ENCODE assay signal across 20 mouse cellular contexts in genomic region chr17:12037574-12037973, GRCm38 (mm10).
DNase-seq lines count a peak whose midpoint lies in the region; ATAC-seq and TF ChIP-seq lines count a peak whose summit lies in the region.
"Had no signal": no experiment of that assay in that cellular context is flagged by ENCODE, and none has a peak within 500 bp of the region (broad histone marks: within the 10 kb centered on the region; RNA-seq: fewer than 3 reads in every experiment).

No protein-coding gene starts in this region.

- ATAC-seq in heart, embryonic 12.5 days (ENCODE audit: insufficient number of reproducible peaks, low FRiP score): peak; percentile 51; the same call in 1 of the 2 replicates
- ATAC-seq in liver, embryonic 14.5 days (ENCODE audit: insufficient read depth): peak; percentile 85
- ATAC-seq in inflammation-experienced regulatory T-cells, adult 6 months: no peak

- no peak overlapping the region for H3K9ac ChIP-seq in heart, embryonic 12.5 days
- peak overlapping the region; percentile 18; the same call in 1 of the 2 replicates for H3K9ac ChIP-seq in MEL (ENCODE audit: control insufficient read depth, low read depth, low read length, poor library complexity, severe bottlenecking)
- peak overlapping the region; percentile 60 for H3K9ac ChIP-seq in liver, embryonic 14.5 days (replicated peaks)
- H3K9ac ChIP-seq: embryonic facial prominence, embryonic 12.5 days; heart, embryonic 15.5 days; midbrain, embryonic 12.5 days; neural tube, embryonic 12.5 days had no signal

- no peaks in the 10 kb centered on the region for H3K36me3 ChIP-seq in heart, embryonic 12.5 days
- peaks cover 0 to 12% of the 10 kb centered on the region in 2 experiments; a peak in 2 of 4 replicates for H3K36me3 ChIP-seq in MEL (ENCODE audit: control insufficient read depth in 1 of 2, insufficient read depth in 2 of 2, low read length in 2 of 2)
- H3K36me3 ChIP-seq in liver, embryonic 14.5 days (replicated peaks; ENCODE audit: control insufficient read depth, insufficient read depth, low read depth): no peaks in the 10 kb centered on the region
- H3K36me3 ChIP-seq: embryonic facial prominence, embryonic 12.5 days; heart, embryonic 15.5 days; hindbrain, embryonic 10.5 days; limb, embryonic 10.5 days; midbrain, embryonic 12.5 days; neural tube, embryonic 12.5 days had no signal

- TF ChIP-seq EP300 in MEL (IDR thresholded peaks at IDR 0.05; ENCODE audit: low read depth in 1 of 2, low read length in 2 of 2): no peak
- TF ChIP-seq EP300 in liver, embryonic 14.5 days (IDR thresholded peaks at IDR 0.05; ENCODE audit: low read depth): no peak

- H3K4me1 ChIP-seq in heart, embryonic 12.5 days (replicated peaks): peaks cover 4% of the 10 kb centered on the region; the same call in 1 of the 2 replicates
- peaks cover 0 to 24% of the 10 kb centered on the region in 2 experiments; a peak in 2 of 4 replicates for H3K4me1 ChIP-seq in MEL (ENCODE audit: control insufficient read depth in 1 of 2, insufficient read depth in 2 of 2, low read length in 2 of 2)
- H3K4me1 ChIP-seq in liver, embryonic 14.5 days (replicated peaks; ENCODE audit: control insufficient read depth in 2 of 2, insufficient read depth in 2 of 2, low read length in 1 of 2): peaks cover 45 to 46% of the 10 kb centered on the region in 2 experiments
- H3K4me1 ChIP-seq: embryonic facial prominence, embryonic 12.5 days; heart, embryonic 15.5 days; neural tube, embryonic 12.5 days had no signal

- intact Hi-C loops in heart, postnatal 14 days (cut with DNase I): loop anchor here (5.0 kb wide), 1 partner anchor 80 kb away; the partner anchor contains the start of gene Agpat4

- TF ChIP-seq RAD21 in MEL (IDR thresholded peaks at IDR 0.05; ENCODE audit: low read depth, low read length): no peak

- H3K27ac ChIP-seq in heart, embryonic 12.5 days (ENCODE audit: poor library complexity, severe bottlenecking): no peak overlapping the region
- H3K27ac ChIP-seq in MEL (ENCODE audit: control insufficient read depth, low read depth, low read length): peak overlapping the region; percentile 90
- peak overlapping the region; percentile 97 for H3K27ac ChIP-seq in liver, embryonic 14.5 days
- H3K27ac ChIP-seq: embryonic facial prominence, embryonic 12.5 days; heart, embryonic 15.5 days; hindbrain, embryonic 10.5 days; limb, embryonic 10.5 days; midbrain, embryonic 12.5 days; neural tube, embryonic 12.5 days had no signal

- no peak for TF ChIP-seq CTCF in MEL (IDR thresholded peaks at IDR 0.05 in 2 of 3, conservative IDR thresholded peaks at IDR 0.05 in 1 of 3; ENCODE audit: control insufficient read depth in 1 of 3, insufficient read depth in 1 of 3, low read depth in 2 of 3, low read length in 3 of 3, poor library complexity in 1 of 3, severe bottlenecking in 1 of 3)
- no peak for TF ChIP-seq CTCF in liver, embryonic 14.5 days (IDR thresholded peaks at IDR 0.05; ENCODE audit: low read depth)

- no peak overlapping the region for H3K4me3 ChIP-seq in heart, embryonic 12.5 days
- peak overlapping the region in 1 of 2 experiments; percentile 7; a peak in 1 of 4 replicates for H3K4me3 ChIP-seq in MEL (ENCODE audit: control insufficient read depth in 1 of 2, insufficient read depth in 1 of 2, low read depth in 2 of 2, low read length in 2 of 2)
- H3K4me3 ChIP-seq in liver, embryonic 14.5 days (ENCODE audit: insufficient read depth in 1 of 2, low read depth in 2 of 2, low read length in 2 of 2): peak overlapping the region; percentile 43 to 46
- H3K4me3 ChIP-seq: embryonic facial prominence, embryonic 12.5 days; heart, embryonic 15.5 days; hindbrain, embryonic 10.5 days; limb, embryonic 10.5 days; midbrain, embryonic 12.5 days; neural tube, embryonic 12.5 days had no signal

- peaks cover 18% of the 10 kb centered on the region for H3K27me3 ChIP-seq in heart, embryonic 12.5 days (replicated peaks)
- no peaks in the 10 kb centered on the region for H3K27me3 ChIP-seq in MEL (ENCODE audit: control insufficient read depth in 1 of 2, insufficient read depth in 2 of 2, low read length in 2 of 2)
- no peaks in the 10 kb centered on the region for H3K27me3 ChIP-seq in liver, embryonic 14.5 days (ENCODE audit: control insufficient read depth, insufficient read depth, low read length)
- H3K27me3 ChIP-seq: neural tube, embryonic 12.5 days had no signal

- 78% methylated on average over 2 of the region's 2 CpGs for WGBS in heart, embryonic 12.5 days
- WGBS in liver, embryonic 14.5 days (ENCODE audit: insufficient replicate concordance): 43% methylated on average over 2 of the region's 2 CpGs

- H3K4me2 ChIP-seq in heart, embryonic 12.5 days: no peak overlapping the region
- H3K4me2 ChIP-seq in liver, embryonic 14.5 days (ENCODE audit: low read depth): peak overlapping the region; percentile 82
- H3K4me2 ChIP-seq: embryonic facial prominence, embryonic 12.5 days; heart, embryonic 15.5 days; midbrain, embryonic 12.5 days; neural tube, embryonic 12.5 days had no signal

- no peaks in the 10 kb centered on the region for H3K9me3 ChIP-seq in heart, embryonic 12.5 days (replicated peaks)
- no peaks in the 10 kb centered on the region for H3K9me3 ChIP-seq in MEL (replicated peaks; ENCODE audit: insufficient read depth, low read length)
- no peaks in the 10 kb centered on the region for H3K9me3 ChIP-seq in liver, embryonic 14.5 days (ENCODE audit: control insufficient read depth, low read length)
- H3K9me3 ChIP-seq: embryonic facial prominence, embryonic 12.5 days; heart, embryonic 15.5 days; hindbrain, embryonic 10.5 days; limb, embryonic 10.5 days; midbrain, embryonic 12.5 days; neural tube, embryonic 12.5 days had no signal

- no peaks in the 10 kb centered on the region for H3K79me2 ChIP-seq in MEL (ENCODE audit: control insufficient read depth, insufficient read depth, low read length, poor library complexity)

- no peak for TF ChIP-seq POLR2A in MEL (IDR thresholded peaks at IDR 0.05; ENCODE audit: control insufficient read depth in 1 of 2, insufficient read depth in 1 of 2, low read depth in 1 of 2, low read length in 2 of 2, poor library complexity in 1 of 2)

- no peak for DNase-seq in heart, postnatal 14 days
- peak; percentile 77 for DNase-seq in MEL (ENCODE audit: low read depth, low spot score)
- peak; percentile 73 for DNase-seq in c-Kit-positive CD71-positive TER-119-positive erythroid progenitor cells, embryonic 14.5 days (ENCODE audit: low spot score)
- peak; percentile 57 to 73 (median 63) for DNase-seq in liver, embryonic 14.5 days (ENCODE audit: low read depth in 3 of 3, low spot score in 3 of 3)
- no peak for DNase-seq in kidney, postnatal 36 days
- DNase-seq in right cerebral cortex, postnatal 14 days: no peak
- DNase-seq: adrenal gland, adult 2 months; B cell, adult 2 months; cerebellum, adult 9-11 months; lung, adult 18-20 months; lung, postnatal 4 days; thymus, postnatal 25 days had no signal

TF ChIP-seq in MEL, 35 proteins besides CTCF, POLR2A, EP300 and RAD21:
- TF ChIP-seq MYC (IDR thresholded peaks at IDR 0.05; ENCODE audit: low read depth, low read length): no peak
- no peak for TF ChIP-seq MEF2A (IDR thresholded peaks at IDR 0.05; ENCODE audit: extremely low read depth, insufficient replicate concordance, low read depth, low read length, poor library complexity, severe bottlenecking)
- no peak for TF ChIP-seq MAZ (IDR thresholded peaks at IDR 0.05; ENCODE audit: low read depth, low read length)
- no peak for TF ChIP-seq TAL1 (IDR thresholded peaks at IDR 0.05; ENCODE audit: low read length)
- TF ChIP-seq POLR2AphosphoS5 (IDR thresholded peaks at IDR 0.05; ENCODE audit: borderline replicate concordance, low read depth, low read length): no peak
- no peak for TF ChIP-seq POLR2AphosphoS2 (IDR thresholded peaks at IDR 0.05; ENCODE audit: low read length)
- TF ChIP-seq RCOR1 (IDR thresholded peaks at IDR 0.05; ENCODE audit: low read depth, low read length): no peak

Comparison
In these comparisons a context has a peak if more than half of its experiments do, and no peak if none do; other contexts are left out.
1. DNase-seq: peak in MEL (single experiment), c-Kit-positive CD71-positive TER-119-positive erythroid progenitor cells, embryonic 14.5 days (single experiment) and liver, embryonic 14.5 days (3 of 3); none in heart, postnatal 14 days (0 of 2), kidney, postnatal 36 days (0 of 2) and right cerebral cortex, postnatal 14 days (single experiment).